Mouse (Mus musculus) layer of hippocampus, postnatal 36 days (tissue): ENCODE results near the gene Dmp1. TPM values are rescaled to one million over a fixed set of nuclear protein-coding genes. Genes with fewer than 3 reads are reported as not detected.

Experiments used
- DNase-seq, 2 experiments: peaks; one replicate each; pipeline ENCODE4 v3.0.0; 2022
- total RNA-seq, 2 experiments: library from RNA; stranded (reverse); gene quantifications; 2 replicates each; pipeline ENCODE4 v1.2.3; 2021

Dmp1 gene
- total RNA-seq = 1 to 10 TPM; 4.0 to 4.5 TPM

DNA sequence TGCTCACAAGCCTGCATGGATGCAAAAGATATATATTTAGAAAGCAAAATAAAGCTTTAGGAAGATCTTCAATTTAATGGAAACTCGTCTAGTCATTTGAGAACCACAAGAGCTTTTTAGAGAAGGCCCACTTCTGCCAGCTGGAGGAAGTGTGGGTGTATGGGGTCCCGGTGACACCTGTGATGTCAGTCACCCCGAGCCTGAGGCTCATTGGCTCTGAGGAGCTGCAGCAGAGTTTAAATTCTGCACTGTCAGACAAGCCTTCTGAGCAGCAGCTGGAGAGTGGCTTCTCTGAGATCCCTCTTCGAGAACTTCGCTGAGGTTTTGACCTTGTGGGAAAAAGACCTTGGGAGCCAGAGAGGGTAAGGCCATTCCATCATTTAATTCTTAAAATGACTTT is at the start of gene Dmp1:
Dmp1 (plus strand) TSS at position 263 of the 400 bp plus-strand sequence.
- DNase-seq = no peak

DNA sequence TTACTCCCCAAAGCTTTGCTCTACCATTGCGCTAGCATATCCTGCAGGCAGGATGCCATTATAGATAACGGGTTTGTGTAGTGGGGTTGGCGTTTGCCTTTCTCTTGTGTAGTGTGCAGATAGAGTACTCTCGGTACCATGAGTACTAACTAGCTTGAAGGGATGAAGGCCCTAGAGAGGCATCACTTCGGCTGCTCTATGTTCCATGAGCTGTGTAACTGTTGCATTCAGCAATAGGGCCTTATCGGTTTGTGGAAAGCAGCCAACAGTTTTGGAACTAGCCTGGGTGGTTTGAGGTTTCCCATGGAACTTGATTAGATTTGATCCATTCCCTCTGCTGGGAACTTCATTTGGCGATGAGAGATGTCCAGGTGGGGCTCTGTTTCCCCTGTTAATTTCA is 44.7 kb upstream of the Dmp1 start:
- no peak for DNase-seq

DNA sequence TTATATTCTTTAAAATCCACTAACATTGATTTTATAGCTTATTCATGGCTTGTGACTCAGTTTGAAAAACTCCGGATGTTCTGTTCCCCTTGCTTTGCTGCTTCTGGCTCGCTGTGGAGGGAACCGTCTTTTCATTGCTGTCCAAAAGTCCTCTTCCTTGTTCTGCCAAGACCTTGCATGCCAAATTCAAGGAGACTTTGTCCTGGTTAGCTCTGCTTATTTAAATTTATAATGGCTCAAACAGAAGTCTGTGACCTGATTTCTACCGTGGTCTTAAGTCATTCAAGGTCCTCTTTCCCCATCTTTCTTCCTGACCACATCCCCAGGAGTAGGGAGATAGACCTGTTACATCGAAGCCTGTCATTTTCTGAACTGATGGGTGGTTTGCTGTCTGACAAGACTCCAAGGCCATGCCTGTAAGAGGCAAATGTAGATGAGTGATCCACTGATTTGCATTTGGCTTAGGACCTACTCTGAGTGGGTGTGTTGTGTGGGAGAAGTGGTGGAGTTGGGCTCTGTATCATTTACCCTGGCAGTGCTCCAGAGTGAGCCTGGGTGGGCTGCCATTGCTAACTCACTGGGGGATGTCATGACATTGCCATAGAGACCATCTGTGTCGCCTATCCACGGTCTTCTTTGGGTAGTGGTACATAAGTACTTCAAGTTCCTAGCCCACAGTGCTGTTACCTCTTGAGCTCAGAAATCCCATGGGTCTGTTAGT is 43.9 kb upstream of the Dmp1 start:
- peak; percentile 74 to 77 for DNase-seq

DNA sequence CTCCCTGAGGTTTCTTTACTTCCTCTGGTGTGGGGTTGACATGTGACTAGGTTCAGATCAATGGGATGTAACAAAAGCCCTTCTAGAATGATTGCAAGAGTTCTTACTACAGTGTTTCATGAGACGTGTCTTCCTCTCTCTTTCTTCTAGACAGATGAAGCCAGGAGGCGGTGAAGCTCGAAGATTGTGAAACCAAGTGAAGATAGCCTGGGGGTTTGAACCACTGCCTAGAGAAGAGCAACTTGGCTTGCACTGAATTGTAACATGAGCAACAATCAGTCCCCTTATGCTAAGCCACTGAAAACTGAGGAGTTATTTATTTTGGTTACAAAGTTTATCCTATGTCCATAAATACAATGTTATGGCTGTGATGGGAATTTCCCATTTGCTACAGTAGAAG is 41.8 kb upstream of the Dmp1 start:
- DNase-seq = no peak

DNA sequence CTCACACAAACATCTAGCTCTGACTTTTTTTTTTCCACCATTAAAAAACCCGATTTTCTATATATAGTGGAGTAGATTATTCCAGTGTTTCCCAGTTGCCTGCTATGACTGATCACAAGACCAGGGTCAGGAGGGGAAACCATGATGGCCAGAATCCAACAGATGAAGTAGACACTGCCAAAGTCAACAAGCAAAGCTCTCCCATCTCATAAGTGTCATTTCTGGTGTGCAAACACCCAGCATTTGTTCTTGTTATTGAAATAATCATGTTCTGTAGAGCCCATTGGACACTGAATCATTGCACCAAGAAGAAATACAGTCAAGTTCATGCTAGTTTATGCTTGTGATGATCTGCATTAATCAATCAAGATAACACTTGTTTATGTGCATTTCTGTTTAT is 41.0 kb upstream of the Dmp1 start:
- no peak for DNase-seq

DNA sequence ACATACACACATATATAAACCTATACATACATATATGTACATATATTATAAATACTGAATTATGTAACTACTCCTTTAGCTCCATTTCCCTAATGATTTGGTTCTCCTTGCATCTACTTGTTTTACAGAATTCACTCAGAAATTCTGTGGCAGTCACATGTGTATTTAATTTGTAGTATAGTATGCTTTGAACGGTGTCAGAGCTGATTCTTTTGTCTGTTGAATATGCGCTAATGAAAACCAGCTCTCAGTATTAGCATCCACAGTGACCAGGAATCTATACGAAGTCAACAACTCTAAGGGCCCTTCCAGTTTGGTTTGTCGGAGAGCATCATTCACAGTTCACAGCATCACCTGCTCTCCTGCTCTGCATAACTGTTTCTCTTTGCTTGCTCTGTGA is 38.9 kb upstream of the Dmp1 start:
- DNase-seq = no peak

DNA sequence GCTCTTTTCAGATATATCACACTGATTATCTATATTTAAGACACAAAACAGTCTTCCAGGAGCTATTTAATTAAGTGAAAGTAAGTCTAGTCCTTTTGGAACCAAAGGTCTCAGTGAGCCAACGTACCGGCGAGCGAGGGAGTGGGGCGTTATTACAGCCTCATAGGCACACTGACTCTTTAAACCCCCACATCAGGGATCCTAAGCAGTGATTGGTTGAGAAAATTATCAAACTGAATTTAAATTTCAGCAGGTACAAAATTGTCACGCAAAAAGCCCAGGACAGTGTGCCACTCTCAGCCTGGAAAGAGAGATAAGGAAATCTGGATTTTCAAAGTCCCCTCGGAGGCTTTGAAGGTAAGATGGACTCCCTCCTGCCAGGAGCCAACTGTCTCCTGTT is 32.0 kb upstream of the Dmp1 start, which contains the start of gene Dspp:
Dspp (plus strand) TSS at position 301 of the 400 bp plus-strand sequence.
- DNase-seq = no peak

DNA sequence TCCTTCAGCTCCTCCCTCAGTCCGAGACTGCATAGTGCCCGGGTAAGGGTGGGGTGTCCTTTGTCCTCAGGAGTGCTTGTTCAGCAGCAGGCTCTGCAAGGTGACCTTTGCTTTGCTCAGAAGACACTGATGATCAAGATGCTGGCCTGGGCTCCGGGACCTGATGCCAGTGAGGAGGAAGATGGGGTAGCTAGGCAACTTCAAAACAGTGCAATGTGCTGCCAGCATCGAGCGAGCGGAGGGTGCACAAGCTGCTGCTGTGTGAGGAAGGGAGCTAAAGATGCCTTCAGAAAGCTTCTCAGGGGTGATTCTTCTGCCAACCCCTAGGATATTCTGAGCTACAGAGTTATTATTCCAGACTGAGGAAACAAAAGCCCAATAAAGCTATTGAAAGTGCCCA is 29.3 kb upstream of the Dmp1 start:
- DNase-seq = peak; percentile 35 to 37

DNA sequence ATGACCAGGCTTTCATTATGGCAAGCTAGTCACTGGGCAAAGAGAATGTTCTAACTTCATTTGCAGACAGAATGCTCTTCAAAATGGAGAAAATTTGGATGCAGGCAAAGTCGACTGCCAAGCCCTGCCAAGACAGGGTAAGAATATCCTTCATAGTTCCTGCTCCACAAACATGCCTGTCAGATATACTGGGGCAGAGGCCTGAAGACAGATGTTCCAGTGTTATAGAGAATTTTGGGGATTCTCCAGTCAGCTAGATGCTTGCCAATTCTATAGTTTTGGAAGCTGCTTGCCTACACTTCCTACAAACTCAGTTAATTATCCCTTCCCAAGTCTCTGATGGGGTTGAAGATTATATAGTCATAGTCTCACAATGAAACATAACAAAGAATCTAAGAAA is 18.7 kb upstream of the Dmp1 start:
- DNase-seq = no peak

DNA sequence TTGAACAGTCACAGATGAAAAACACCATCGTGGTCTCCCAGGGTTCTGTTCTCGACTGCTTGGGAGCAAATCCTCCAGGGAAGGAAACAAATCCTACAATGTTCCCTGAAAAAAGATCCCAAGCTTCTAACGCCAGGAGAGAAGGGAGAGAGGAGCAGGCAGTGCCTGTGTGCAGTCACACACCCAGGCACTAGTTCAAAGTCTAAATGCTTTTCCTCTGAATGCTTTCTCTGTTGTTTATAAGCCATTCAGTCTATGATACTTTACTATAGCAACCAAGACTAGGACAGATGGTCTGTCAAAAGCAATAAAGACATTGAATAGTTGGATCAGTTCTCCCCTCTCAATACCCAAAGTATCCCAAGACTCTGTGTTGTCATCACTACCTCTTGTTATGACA is 15.1 kb upstream of the Dmp1 start:
- DNase-seq = no peak

DNA sequence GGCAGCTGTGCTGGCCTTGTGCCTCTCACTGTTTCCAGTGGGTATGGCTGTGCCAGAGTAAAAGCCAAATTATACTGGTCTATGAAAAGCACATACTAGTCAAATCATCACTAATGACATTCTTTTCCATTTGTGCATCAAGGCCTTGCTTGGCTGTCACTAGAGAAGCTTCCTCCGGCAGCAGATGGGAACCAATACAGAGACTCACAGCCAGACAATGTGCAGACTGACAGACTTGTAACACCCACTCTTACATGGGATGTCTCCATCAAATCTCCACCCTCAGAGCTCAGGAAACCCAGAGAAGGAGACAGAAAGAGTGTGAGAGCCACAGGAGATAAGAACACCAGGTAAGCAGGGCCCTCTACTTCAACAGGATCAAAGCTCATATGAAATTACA is 7.3 kb upstream of the Dmp1 start:
- peak in 1 of 2 experiments; percentile 22 for DNase-seq

DNA sequence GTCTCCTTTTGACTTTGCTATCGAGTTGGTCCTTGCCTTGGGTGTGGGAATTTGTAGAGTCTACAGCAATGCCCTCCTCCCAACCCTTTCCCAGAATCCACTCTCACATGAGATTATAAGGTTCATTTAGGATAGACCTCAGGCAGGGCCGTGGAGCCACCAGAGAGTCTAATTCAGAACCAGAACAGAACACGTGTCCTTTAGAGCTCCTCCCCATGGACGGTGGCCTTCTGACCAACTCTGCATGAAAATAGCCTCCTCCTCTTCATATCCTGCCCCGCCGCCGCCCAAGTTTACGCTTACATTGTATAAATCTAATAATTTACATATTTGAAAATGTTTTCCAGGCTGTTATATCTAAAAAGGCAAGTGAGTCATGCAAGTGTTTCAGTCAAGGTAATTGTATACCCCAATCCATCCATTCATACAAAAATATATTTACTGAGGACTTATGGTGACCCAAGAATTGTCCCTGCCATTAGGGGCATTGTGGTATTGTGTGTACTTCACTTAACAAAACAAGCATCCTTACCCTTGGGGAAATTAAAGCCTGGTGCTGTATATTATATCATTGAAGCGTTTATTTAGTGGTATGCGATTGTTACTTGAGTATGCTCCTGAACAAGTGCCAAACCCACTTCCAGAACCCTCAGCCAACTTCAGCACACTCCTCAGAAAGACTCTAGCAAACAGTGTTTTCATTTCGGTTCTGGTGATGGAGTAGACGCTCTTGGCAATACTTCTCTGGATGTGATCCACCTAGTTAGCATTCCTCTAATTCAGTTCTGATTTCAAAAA is 1.1 kb upstream of the Dmp1 start:
- no peak for DNase-seq

DNA sequence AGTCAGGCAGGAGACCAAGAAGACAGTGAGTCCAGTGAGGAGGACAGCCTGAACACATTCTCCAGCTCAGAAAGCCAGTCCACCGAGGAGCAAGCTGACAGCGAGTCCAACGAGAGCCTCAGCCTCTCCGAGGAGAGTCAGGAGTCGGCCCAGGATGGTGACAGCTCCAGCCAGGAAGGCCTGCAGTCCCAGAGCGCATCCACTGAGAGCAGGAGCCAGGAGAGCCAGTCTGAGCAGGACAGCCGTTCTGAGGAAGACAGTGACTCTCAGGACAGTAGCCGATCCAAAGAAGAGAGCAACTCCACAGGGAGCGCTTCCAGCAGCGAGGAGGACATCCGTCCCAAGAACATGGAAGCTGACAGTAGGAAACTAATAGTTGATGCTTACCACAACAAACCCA is 10.1 kb downstream of the Dmp1 start:
- DNase-seq = no peak

DNA sequence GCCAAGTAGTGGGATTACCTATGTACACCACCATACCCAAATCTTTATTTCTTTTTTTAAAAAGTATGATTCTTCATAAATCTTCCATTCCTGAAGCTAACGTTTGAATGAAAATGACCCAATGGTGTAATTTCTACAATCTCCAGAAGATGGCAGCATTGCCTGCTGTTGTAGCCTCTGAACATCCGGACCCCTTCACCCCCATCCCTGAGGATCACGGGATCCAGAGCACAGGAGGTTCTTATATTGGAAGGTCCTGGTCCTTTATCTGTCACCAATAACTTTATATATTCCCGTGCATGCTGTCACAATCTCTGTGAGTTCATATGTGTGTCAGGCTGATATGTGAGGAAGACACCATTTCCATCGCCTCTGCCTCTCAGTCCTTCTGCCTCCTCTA is 16.5 kb downstream of the Dmp1 start:
- DNase-seq = peak in 1 of 2 experiments; percentile 29

DNA sequence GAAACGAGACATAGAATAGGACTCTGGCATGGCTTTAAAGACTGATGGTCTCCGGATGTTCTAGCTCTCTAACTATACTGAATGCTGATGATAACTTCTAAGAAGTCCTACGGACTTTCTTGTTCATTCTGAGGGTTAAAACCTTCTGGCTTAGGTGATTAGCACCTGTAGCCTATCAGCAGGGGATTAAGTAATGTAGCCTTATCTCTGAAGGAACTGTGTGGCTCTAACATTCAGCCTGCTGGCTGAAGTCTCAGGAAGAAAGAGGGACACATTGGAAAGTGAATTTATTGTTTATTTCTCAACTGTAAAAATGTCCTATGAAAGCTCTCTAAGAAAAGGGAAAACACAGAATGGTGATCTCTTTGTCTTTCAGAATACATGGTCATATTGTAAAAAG is 21.9 kb downstream of the Dmp1 start:
- no peak for DNase-seq

DNA sequence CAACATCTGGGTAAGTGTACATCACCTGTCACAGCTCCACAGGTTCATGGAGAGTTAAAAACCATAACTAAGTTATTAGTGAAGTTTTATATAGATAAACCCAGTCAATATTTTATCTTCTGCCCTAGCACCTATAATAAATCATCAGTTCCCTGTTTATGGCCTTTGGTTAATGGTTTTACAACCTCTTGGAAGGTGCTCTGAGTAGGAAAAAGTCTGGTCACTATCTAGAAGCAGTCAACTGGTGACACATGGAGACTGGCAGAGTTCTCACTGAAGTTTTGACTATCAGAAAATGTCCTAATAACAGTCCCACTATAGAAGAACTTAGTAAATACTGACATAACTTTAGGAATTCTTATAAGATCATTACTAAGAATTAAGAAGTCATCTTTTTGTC is 22.3 kb downstream of the Dmp1 start:
- DNase-seq = no peak

DNA sequence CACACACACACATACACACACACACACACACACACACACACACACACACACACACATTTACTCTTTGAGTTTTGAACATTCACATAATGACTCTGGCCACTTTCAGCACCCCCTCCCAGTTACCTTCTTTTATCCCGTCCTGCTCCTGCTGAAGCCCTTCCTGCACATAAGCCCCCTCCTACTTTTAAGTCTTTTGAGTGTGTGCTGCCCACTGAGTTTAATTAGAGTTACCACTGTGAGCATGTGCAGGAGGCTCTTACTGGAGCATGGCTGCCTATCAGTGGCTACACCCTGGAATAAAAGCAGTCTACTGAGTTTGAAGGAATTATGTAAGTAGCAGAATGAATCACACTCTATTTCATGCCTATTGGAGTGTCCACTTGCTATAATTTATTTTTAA is 26.1 kb downstream of the Dmp1 start:
- DNase-seq = no peak

DNA sequence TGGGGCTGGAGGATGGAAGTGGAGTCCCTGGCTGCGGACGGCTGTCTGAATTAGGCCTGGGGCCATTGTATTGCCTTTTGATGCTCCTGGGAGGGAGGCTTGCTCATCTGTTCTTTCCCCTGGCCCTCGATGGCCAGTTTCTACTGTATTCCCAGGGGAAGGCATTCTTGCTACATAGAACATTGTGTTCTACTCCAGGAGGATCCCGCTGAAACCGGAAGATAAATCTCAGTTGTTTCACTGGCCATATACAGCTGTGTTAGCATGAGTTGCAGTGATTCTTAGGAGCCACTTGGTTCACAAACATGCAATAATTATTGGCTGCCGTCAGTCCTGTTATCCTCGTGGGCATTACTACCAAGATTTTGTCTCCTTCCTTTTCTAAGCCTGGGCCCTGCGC is 34.3 kb downstream of the Dmp1 start:
- no peak for DNase-seq

DNA sequence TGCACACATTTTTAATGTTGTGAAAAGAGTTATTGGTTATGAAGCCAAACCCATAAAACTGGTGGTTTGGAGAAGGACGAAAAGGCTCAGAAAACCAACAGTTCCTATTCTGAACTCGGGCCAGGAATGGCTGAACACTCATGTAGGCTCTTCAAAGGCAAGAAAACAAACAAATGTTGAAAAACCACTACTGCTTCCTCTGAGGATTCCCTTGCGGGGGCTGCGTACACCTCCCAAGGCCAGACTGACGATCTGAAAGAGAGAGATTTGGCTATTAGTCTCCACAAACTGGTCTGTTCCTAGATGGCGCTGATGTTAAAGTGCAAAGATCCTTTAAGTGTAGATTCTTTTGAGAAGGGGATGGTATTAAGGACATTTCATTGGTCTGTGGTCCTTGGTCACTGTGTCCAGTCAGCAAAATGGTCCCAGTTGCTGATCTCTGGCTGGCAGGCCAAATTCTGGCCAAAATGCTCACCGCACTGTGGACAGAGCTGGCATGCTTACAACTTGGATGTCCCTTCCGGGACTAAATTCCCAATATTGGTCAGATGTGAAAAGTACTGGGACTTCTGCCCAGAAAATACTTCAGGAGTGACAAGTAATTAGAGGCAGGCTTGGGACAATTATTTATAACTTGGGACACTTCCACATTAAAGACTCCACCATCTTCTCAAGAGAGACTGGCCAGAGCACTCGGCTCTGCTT is 37.4 kb downstream of the Dmp1 start:
- peak; percentile 5 to 10 for DNase-seq

DNA sequence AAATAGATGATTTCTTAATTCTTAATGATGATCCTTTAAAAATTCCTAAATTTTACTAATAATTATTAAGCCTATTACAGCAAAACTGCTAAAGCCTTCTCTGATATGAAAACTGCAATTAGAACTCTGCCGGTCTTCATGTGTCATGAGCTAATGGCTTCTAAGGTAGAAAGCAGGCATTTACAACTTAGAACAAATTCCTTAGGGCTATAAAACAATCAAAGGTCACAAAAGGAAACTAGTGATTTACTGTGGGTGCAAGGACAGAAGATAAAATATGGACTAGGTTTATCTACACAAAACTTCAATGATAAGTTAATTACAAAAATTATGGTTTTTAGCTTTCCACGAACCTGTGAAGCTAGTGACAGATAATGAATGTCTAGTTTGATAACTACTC is 41.8 kb downstream of the Dmp1 start:
- DNase-seq = no peak

DNA sequence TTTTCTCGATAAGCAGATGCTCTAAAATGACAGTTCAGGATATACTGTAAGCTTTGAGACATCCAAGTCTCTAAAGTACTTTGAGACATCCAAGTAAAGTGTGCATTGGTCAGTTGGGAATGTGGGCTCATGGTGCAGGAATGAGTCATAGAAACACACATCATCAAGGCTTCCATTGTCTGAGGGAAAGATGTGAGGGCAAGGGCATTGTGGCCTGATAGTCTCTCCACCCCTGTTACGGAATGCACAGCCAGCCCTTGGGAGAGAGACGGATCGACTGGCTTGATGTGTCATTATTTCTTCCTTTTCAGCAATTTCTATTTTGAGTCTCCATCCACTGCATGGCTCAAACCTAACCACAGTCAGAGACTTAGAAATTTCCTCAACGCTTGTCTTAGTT is 49.4 kb downstream of the Dmp1 start:
- no peak for DNase-seq

DNA sequence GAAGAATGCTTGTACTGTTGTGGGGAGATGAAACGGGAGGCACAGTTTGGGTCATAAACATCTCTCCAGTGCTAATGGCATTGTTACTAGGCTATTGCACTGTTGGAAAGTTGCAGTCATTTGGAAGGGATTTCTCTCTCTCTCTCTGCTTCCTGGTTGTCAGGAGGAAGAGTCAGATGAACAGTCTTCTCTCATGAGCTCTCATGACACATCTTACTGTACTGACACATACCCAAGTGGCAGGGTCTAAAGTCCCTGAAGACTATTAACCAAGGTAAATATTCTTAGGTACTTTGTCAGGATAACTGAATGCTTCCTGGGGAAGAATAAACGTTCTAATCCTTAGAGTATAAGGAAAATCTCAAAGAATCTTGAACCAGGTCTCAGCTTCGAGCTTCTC is 54.2 kb downstream of the Dmp1 start:
- no peak for DNase-seq

DNA sequence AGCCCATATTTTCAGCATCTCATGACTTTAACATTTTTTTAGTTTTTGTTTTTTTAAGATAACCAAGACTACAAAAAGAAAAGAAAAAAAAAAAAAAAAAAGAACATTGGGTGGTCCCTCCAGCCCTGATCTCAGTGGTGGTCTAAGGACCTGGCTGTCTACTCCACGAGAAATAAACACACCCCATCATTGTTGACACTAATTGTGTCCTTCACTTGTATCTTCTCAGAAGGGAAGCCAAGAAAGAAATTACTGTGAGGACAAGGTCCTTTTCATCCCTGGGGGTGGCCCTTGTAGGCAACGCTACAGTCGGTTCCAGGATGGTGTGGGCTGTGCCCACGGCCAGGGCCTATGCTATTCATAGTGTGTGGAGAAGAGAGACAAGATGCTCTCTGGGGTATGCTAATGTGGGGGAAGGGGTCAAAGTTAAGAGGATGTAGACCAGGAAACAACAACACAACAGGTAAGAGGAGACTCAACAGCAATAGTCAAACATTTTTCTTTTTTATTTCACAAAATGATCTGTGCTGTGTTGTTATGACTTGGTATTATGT is 59.6 kb downstream of the Dmp1 start:
- no peak for DNase-seq
